ENCODE assay signal across 13 mouse cellular contexts in genomic region chr10:41881438-41881837, GRCm38 (mm10).
DNase-seq lines count a peak whose midpoint lies in the region; ATAC-seq and TF ChIP-seq lines count a peak whose summit lies in the region.
"Had no signal": no experiment of that assay in that cellular context is flagged by ENCODE, and none has a peak within 500 bp of the region (broad histone marks: within the 10 kb centered on the region; RNA-seq: fewer than 3 reads in every experiment).

No protein-coding gene starts in this region.

- no peak overlapping the region for H3K4me3 ChIP-seq in embryonic facial prominence, embryonic 15.5 days (replicated peaks)
- H3K4me3 ChIP-seq in olfactory bulb, adult 2 months (ENCODE audit: insufficient read depth, low read depth, low read length), result no peak overlapping the region
- H3K4me3 ChIP-seq: neural tube, embryonic 13.5 days had no signal

- no peak for ATAC-seq in embryonic facial prominence, embryonic 15.5 days (ENCODE audit: insufficient number of reproducible peaks, low FRiP score, low TSS enrichment, low read depth)
- ATAC-seq: intestine, postnatal 0 days had no signal

- intact Hi-C loops in heart, postnatal 25 days (cut with DNase I), result no loop called here

- no peak overlapping the region for H3K4me2 ChIP-seq in embryonic facial prominence, embryonic 15.5 days (replicated peaks)
- H3K4me2 ChIP-seq: neural tube, embryonic 13.5 days had no signal

- no peaks in the 10 kb centered on the region for H3K27me3 ChIP-seq in embryonic facial prominence, embryonic 15.5 days
- H3K27me3 ChIP-seq: neural tube, embryonic 13.5 days had no signal

- peak overlapping the region; percentile 22; the same call in 1 of the 2 replicates for H3K27ac ChIP-seq in embryonic facial prominence, embryonic 15.5 days (replicated peaks)
- peak overlapping the region; percentile 48; the same call in 1 of the 2 replicates for H3K27ac ChIP-seq in olfactory bulb, adult 2 months (ENCODE audit: insufficient read depth, low read depth, low read length)
- H3K27ac ChIP-seq: liver, embryonic 14.5 days; neural tube, embryonic 13.5 days had no signal

- H3K36me3 ChIP-seq in embryonic facial prominence, embryonic 15.5 days, result no peaks in the 10 kb centered on the region
- H3K36me3 ChIP-seq: neural tube, embryonic 13.5 days had no signal

- DNase-seq in heart, adult 11 months, result peak; percentile 94
- DNase-seq in heart, postnatal 25 days (ENCODE audit: low spot score), result no peak
- DNase-seq in lung, postnatal 36 days, result peak; percentile 30
- DNase-seq in lung, postnatal 10 days, result no peak
- DNase-seq in cerebellum, adult 18-20 months, result no peak
- no peak for DNase-seq in neural tube, embryonic 10.5 days (ENCODE audit: extremely low spot score, low spot score)
- DNase-seq: cerebellum, postnatal 25 days; right cerebral cortex, postnatal 4 days had no signal

- H3K4me1 ChIP-seq in embryonic facial prominence, embryonic 15.5 days, result peaks cover 20% of the 10 kb centered on the region
- peaks cover 16% of the 10 kb centered on the region for H3K4me1 ChIP-seq in olfactory bulb, adult 2 months (ENCODE audit: control insufficient read depth, insufficient read depth, low read length)

- no peaks in the 10 kb centered on the region for H3K9me3 ChIP-seq in embryonic facial prominence, embryonic 15.5 days (replicated peaks)
- H3K9me3 ChIP-seq: neural tube, embryonic 13.5 days had no signal

- H3K9ac ChIP-seq in embryonic facial prominence, embryonic 15.5 days, result no peak overlapping the region
- H3K9ac ChIP-seq: liver, embryonic 14.5 days; neural tube, embryonic 13.5 days had no signal

- TF ChIP-seq CTCF in olfactory bulb, adult 2 months (IDR thresholded peaks at IDR 0.05; ENCODE audit: insufficient read depth, low read depth, low read length), result no peak

- 40% methylated on average over 4 of the region's 4 CpGs for WGBS in embryonic facial prominence, embryonic 15.5 days
- 67% methylated on average over 4 of the region's 4 CpGs for whole genome bisulfite sequencing in olfactory bulb, adult 2 months

- no peak for TF ChIP-seq POLR2A in olfactory bulb, adult 2 months (IDR thresholded peaks at IDR 0.05; ENCODE audit: insufficient read depth, low read depth, low read length)

Comparison
In these comparisons a context has a peak if more than half of its experiments do, and no peak if none do; other contexts are left out.
1. DNase-seq: peak in heart, adult 11 months (single experiment) and lung, postnatal 36 days (single experiment); none in heart, postnatal 25 days (single experiment), lung, postnatal 10 days (single experiment), cerebellum, adult 18-20 months (0 of 2) and neural tube, embryonic 10.5 days (single experiment).